Mouse (Mus musculus) layer of hippocampus, postnatal 14 days (tissue): ENCODE results near the gene Lrrc59. TPM values are rescaled to one million over a fixed set of nuclear protein-coding genes. Genes with fewer than 3 reads are reported as not detected.
"Not testable (repeated sequence)": the region's sequence is repeated elsewhere in the genome, so short reads cannot be mapped to it uniquely, and the experiment has no call there.

Experiments
- DNase-seq, 2 experiments: peaks; one replicate each; pipeline ENCODE4 v3.0.0; 2021 to 2022; ENCODE audit warnings: low spot score in 2 of 2, mixed read lengths in 1 of 2
- total RNA-seq, 2 experiments: library from RNA; stranded (reverse); gene quantifications; 2 replicates each; pipeline ENCODE4 v1.2.3; 2021

Lrrc59 gene
- total RNA-seq, 2 experiments from 2014 or later: 74.0 to 75.1 TPM

DNA sequence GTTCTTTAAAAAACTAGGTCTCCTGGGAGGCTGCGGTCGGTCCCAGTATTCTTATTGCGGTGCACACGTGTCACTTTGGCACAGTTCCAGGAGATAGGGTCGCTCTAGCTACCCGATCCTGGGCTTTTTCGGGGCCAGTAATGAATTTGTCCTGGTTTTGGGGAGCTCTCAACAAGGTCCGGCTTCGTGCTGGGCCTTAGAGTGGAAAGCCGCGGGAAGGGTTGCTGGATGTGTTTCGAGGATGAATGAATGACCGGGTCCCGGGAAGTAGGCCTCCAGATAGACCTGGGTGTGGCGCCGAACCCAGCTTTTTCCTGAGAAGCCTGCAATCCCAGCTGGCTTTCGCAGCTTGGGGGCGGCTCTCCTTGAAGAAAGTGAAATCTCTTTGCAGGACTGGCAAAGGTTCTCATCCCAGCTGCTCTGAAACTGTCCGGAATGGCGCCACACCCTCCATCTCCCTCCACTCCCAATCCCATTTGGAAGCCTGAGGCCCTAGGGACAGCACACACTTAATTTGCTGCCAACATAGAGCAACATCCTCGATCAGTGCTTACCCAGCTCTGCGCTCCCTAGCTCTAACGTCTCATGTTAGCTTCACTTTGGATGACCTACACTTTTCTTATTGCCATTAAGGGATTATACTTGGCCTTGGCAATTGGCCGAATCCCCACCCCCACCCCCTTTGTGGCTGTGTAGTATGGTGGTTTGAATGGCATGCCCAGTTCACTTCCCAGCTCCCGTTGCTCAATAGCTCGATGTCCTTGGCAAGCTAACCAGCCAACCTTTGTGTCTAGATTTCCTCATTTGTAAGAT, 838 bp downstream of the Lrrc59 start:
- DNase-seq: peak in 1 of 2 experiments; percentile 35

DNA sequence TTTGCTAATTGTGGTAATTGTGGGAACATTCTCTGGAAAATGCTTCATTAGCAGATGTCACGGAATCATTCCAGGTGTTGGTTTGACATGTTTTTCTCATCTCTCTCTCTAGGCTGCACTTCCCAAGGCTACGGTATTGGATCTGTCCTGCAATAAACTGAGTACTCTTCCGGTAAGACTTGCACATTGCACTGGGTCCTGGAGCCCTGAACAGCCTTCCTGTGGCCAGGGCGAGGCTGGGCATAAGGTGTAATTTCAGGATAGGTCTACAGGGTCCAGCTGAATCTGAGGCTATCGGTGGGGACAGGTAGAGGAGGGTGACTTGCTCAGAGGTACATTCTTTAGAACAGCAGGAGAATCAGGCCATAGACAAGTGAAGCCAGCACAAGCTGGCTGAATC, 2.4 kb downstream of the Lrrc59 start:
- DNase-seq: no peak

DNA sequence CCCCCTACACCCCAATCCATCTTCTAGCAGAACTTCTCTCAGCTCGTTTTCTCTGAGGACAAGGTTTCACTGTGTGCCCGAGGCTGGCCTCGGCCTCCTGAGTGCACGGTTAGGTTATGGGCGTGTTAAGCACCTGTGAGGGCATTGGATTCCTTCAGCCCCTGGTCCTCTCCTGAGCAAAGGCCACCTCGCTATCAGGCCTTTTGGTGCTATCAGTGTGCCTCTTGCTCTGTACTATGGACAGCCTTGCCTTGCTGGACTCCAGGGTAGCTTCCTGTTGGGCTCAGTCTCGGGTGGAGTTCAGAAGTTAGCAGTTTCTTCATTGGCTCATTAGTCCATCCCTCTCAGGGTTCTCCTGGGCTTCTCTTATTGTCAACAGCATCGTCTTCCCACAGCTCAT, 3.4 kb downstream of the Lrrc59 start:
- no peak for DNase-seq

DNA sequence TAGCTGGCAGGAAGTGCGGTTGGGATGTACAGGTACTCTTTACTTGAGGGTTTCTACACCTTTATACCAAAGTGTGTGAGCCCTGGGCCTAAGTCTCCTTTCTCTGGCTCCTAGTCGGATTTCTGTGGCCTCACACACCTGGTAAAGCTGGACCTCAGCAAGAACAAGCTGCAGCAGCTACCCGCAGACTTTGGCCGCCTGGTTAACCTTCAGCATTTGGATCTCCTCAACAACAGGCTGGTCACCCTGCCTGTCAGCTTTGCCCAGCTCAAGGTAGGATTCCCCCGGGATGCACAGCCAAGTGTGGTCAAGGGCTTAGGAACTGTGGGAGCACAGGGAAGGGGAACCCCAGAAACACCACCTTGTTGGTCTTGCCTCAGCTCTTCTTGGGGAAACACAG, 4.9 kb downstream of the Lrrc59 start:
- no peak for DNase-seq

GRCm38 (mm10) chr11:94644461-94645219, 15.1 kb downstream of the Lrrc59 start:
- peak in 1 of 2 experiments; percentile 32 for DNase-seq

DNA sequence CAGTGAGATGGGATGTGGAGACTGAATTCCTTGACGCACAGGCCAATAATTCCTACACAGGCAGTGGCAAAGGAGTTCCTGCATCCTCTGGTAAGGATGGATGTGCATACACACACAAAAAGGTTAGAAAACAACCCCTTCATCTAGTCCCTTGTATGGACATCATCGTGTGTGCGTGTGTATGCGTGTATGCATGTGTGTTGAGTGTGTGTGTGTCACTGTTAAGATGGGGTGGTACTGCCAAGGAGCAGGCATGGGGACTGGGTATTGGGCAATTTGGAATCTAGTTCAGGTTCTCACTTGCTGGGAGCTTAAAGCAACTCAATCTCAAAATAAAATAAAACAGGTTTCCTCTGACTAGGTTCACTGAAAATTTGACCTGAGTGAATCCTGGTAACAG, 16.9 kb downstream of the Lrrc59 start:
- DNase-seq: no peak

GRCm38 (mm10) chr11:94651241-94651640, 21.7 kb downstream of the Lrrc59 start:
- DNase-seq: not testable (repeated sequence)

DNA sequence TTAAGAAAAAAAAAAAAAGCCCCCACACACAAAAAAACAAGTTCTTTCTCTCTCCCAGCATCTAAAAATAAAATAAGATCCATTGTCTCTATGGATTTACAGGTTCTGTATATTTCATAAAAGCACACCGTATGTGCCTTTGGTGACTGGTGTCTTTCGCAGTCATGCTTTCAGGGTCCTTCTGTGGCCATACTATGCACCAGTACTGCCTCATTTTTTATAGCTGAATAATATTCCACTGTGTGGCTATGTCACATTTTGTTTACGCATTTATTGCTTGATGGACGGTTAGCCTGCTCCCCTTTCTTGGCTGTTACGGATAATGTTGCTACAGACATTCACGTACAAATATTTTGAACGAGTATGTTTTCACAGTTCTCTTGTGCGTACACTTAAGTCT, 23.4 kb downstream of the Lrrc59 start:
- DNase-seq: no peak

DNA sequence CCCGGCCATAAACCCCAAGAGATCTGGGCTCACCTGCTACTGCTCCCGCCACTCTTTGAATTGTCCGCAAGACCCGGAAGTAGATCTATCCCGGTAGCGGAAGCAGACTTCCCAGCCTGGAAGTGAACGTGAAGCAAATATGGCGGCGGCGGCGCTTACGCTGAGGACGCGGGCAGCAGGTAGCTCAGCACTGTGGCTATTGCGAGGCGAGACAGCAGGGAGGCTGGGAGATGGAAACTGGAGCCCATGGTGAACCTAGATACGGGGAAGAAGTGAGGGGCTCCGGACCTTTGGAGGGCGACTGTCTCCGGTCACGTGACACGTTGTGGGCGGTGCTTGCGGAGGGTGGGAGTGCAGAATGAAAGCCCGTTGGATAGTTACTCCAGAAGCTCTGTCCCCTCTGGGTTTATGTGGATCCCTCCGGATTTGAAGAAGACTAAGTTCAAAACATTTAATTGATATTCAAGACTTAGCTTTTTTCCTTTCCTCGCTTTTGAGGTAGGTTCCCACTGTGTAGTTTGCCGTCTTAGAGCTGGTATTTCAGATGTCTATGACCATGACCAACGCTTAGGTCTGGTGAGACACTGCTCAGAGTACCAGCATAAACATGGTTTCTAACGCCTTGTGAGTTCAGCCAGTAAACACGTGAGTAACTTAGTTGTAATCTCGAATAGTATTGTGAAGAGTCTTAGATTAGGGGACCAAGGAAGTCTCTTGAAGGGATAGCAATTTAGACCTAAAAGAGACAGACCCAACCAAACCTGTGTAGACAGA, 24.3 kb downstream of the Lrrc59 start, which contains the start of the genes Mrpl27 and Eme1:
Gene Mrpl27 (plus strand): TSS at position 105 of the 774 bp plus-strand sequence.
Gene Eme1 (minus strand): TSS at position 302 of the 774 bp plus-strand sequence.
- DNase-seq: peak; percentile 87 to 88

- no peak for DNase-seq
These were observed 31.8 kb downstream of the Lrrc59 start for GRCm38 (mm10) chr11:94661344-94661743.

DNA sequence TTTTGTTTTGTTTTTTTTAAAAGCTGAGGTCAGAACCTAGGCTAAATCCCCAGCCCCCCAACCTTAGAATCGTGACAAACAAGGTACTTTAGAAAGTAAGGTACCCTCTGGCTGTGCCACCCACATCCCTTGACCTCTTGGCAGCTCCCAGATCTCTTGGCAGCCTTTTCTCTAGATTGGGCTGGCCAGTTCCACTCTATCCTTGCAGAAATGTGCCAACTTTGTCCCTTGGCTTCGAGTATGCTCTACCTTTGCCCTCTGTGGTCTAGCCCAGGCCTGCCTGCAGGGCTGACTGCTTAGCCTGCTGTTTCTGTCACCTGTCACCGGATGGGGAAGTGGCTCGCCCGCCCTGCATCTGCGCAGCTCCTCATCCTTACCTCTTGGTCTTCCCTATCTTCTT, 35.7 kb downstream of the Lrrc59 start:
- no peak for DNase-seq

GRCm38 (mm10) chr11:94674984-94675383, 45.4 kb downstream of the Lrrc59 start:
- no peak for DNase-seq

DNA sequence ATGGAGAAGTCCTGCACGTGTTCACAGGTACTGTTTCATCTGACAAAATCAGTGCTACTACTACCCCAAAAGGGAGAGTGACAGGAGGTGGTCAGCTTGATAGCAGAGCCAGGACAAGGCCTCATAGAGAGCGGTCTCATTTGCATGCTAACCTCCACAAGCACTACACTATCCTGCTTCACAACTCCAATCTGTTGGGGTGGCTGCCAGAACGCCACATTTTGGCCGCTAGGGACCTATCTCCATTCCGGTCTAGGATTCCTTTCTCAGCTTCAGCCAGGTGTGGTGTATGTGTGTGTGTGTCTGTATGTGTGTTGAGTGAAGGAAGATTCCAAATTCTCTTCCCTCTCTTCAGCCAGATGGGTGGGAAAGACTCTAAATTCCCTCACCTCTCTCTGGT, 45.9 kb downstream of the Lrrc59 start:
- DNase-seq: no peak

DNA sequence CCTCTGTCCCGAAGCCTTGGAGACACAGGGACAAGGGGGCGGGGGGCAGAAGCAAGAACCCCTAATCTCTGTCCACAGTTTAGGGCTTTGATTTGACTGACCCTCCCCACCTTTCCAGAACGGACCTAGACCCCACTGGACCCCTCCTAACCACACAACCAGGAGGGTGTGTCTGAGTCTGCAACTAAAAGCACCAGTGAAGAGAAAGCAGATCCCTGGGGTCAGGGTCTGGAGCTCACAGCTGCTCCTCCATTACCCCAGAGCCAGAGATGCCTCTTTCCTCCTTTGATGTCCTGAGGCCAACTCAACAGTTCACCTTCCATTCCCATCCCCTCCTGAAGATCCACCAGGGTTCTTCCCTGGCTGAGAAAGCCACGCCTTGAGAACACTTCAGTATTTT, 46.7 kb downstream of the Lrrc59 start:
- DNase-seq: no peak

- peak; percentile 85 to 91 for DNase-seq
These were observed 47.4 kb downstream of the Lrrc59 start, which contains the start of gene Xylt2 for GRCm38 (mm10) chr11:94676754-94677606. Gene Xylt2 (minus strand): TSS chr11:94677515.

GRCm38 (mm10) chr11:94677607-94678145, 48.1 kb downstream of the Lrrc59 start:
- no peak for DNase-seq

DNA sequence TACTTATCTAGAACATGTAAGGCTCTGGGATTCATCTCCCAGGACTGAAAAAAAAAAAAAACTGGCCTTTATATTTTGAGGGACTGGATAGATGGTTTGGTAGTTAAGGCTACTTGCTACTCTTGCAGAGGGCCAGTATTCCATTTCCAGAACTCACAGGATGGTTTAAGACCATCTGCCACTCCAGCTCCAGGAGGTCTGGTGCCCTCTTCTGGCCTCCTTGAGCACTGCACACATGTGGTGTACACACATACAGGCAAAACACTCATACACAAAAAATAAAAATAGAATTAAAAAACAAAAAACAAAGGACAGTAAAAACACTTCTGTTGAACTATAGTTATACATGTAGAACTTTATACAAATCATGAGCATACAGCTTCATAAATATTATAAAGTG, 51.1 kb downstream of the Lrrc59 start:
- DNase-seq: no peak

- DNase-seq: no peak
These were observed 52.1 kb downstream of the Lrrc59 start for GRCm38 (mm10) chr11:94681640-94682039.

DNA sequence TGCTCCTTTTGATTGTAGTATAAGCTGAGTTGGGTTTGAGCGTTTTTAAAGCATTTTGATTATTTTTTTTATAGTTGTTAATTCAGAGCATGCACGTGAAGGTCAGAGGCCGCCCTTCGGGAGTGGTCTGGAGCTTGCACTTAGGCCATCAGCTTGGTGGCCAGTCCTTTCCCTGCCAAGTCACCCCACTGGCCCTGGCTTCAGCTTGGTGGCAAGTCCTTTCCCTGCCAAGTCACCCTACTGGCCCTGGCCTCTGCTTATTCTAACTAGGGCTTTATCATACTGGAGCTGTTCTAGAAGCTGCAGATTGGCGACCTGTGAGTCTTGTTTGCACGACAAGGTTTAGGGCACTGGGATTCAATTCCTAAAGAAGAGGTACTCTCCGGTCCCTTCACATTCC, 52.9 kb downstream of the Lrrc59 start:
- no peak for DNase-seq

DNA sequence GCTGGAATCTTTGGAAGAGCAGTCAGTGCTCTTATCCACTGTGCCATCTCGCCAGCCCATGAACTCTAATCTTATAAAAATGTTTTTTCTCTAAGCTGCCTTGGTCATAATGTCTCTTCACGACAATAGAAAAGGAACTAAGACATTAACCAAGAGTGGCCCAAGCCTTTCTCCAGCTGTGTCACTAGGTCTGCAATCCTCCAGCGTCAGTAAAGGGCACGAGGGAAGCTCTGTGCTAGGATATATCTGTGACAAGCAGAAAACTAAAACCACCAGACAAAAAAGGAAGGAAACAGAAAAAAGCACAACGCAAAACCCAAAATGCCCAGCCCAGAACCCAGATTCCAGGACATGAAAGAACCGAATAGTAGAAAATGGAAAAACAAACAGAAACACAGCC, 57.6 kb downstream of the Lrrc59 start:
- DNase-seq: no peak
